Mouse (Mus musculus): ENCODE measurements around the gene Pth1r. TPM values are rescaled to one million over a fixed set of nuclear protein-coding genes. Genes with fewer than 3 reads are reported as not detected.
A peak's percentile ranks its signal among the peaks of the same experiment; 100 is the strongest.

Pth1r gene
- polyA plus RNA-seq, 1 experiment: 14.0 TPM

GRCm38 (mm10) chr9:110742295-110742950 lies 4.5 kb downstream of the Pth1r start:
- TF ChIP-seq POLR2A (IDR thresholded peaks at IDR 0.05; ENCODE audit: borderline replicate concordance, extremely low read depth, low read depth, low read length) (no peak), CTCF (IDR thresholded peaks at IDR 0.05; ENCODE audit: insufficient read depth, low read length) (no peak)
- peak overlapping the region; percentile 62 for H3K4me3 ChIP-seq (replicated peaks; ENCODE audit: extremely low read depth, low read depth, low read length)
- peak; percentile 14 for DNase-seq
- WGBS: 0% methylated on average over 62 of the region's 71 CpGs
- H3K4me1 ChIP-seq (ENCODE audit: control insufficient read depth, insufficient read depth, low read length): peaks cover 3% of the 10 kb centered on the region; the same call in 1 of the 2 replicates

- 12% methylated on average over 17 of the region's 17 CpGs for WGBS
- DNase-seq: no peak
- Histone ChIP-seq H3K4me3 (replicated peaks; ENCODE audit: extremely low read depth, low read depth, low read length) (peak within 1 kb of the TSS; percentile 62), H3K4me1 (ENCODE audit: control insufficient read depth, insufficient read depth, low read length) (peaks cover 3% of the 10 kb centered on the region; the same call in 1 of the 2 replicates)
- TF ChIP-seq CTCF (IDR thresholded peaks at IDR 0.05; ENCODE audit: insufficient read depth, low read length) (no peak), POLR2A (IDR thresholded peaks at IDR 0.05; ENCODE audit: borderline replicate concordance, extremely low read depth, low read depth, low read length) (no peak)
Measured at GRCm38 (mm10) chr9:110741711-110742294, 5.1 kb downstream of the Pth1r start, which contains the start of gene Myl3. Gene Myl3, plus strand, starts transcription at chr9:110741861.

DNA sequence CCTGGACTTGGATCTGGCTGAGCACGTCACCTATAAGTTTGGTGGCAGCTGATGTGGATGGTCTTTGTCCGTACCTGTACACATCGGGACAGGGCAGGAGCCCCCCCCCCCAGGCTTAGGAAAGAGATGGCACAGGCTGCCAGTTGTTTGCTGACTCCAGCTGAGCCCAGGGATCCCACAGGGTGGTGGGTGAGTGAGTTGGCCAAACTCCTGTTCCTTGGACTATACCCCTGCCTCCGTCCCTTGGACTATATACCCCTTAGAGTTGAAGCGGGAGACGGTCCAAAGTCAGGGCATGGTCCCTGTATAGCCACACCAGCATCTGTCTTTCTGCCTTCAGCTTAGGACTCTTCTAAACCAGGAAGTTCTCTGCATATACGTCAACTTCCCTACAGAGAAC lies 7.0 kb downstream of the Pth1r start:
- WGBS: 85% methylated on average over 7 of the region's 7 CpGs
- H3K4me1 ChIP-seq (ENCODE audit: control insufficient read depth, insufficient read depth, low read length): peaks cover 3% of the 10 kb centered on the region; the same call in 1 of the 2 replicates
- TF ChIP-seq POLR2A (IDR thresholded peaks at IDR 0.05; ENCODE audit: borderline replicate concordance, extremely low read depth, low read depth, low read length): no peak
- no peak for TF ChIP-seq CTCF (IDR thresholded peaks at IDR 0.05; ENCODE audit: insufficient read depth, low read length)
- H3K4me3 ChIP-seq (replicated peaks; ENCODE audit: extremely low read depth, low read depth, low read length): no peak overlapping the region
- DNase-seq: no peak

DNA sequence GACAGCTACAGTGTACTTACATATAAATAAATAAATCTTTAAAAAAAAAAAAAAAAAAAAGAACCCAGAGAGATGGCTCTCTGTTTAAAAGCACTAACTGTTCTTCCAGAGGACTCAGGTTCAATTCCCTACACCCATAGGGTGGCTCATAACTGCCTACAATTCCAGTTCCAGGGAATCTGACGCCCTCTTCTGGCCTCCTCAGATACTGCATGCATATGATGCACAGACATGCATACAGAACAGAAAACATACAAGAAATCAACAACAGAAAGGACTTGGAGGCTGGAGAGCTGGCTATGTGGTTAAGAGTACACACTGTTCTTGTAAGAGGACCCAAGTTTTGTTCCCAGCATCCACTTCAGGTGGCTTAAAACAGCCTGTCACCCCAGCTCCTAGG lies 8.9 kb downstream of the Pth1r start:
- TF ChIP-seq POLR2A (IDR thresholded peaks at IDR 0.05; ENCODE audit: borderline replicate concordance, extremely low read depth, low read depth, low read length) (no peak), CTCF (IDR thresholded peaks at IDR 0.05; ENCODE audit: insufficient read depth, low read length) (no peak)
- no peak for DNase-seq
- no peak overlapping the region for H3K4me3 ChIP-seq (replicated peaks; ENCODE audit: extremely low read depth, low read depth, low read length)
- peaks cover 3% of the 10 kb centered on the region; the same call in 1 of the 2 replicates for H3K4me1 ChIP-seq (ENCODE audit: control insufficient read depth, insufficient read depth, low read length)
- WGBS: 35% methylated on average over 1 of the region's 1 CpGs

GRCm38 (mm10) chr9:110736362-110736761 lies 10.6 kb downstream of the Pth1r start:
- no peak for DNase-seq
- no peak for TF ChIP-seq CTCF (IDR thresholded peaks at IDR 0.05; ENCODE audit: insufficient read depth, low read length)
- no peak for TF ChIP-seq POLR2A (IDR thresholded peaks at IDR 0.05; ENCODE audit: borderline replicate concordance, extremely low read depth, low read depth, low read length)
- peaks cover 3% of the 10 kb centered on the region; the same call in 1 of the 2 replicates for H3K4me1 ChIP-seq (ENCODE audit: control insufficient read depth, insufficient read depth, low read length)
- 51% methylated on average over 9 of the region's 9 CpGs for WGBS
- H3K4me3 ChIP-seq (replicated peaks; ENCODE audit: extremely low read depth, low read depth, low read length): no peak overlapping the region

GRCm38 (mm10) chr9:110734154-110734553 lies 12.8 kb downstream of the Pth1r start:
- peaks cover 3% of the 10 kb centered on the region; the same call in 1 of the 2 replicates for H3K4me1 ChIP-seq (ENCODE audit: control insufficient read depth, insufficient read depth, low read length)
- no peak overlapping the region for H3K4me3 ChIP-seq (replicated peaks; ENCODE audit: extremely low read depth, low read depth, low read length)
- no peak for DNase-seq
- TF ChIP-seq POLR2A (IDR thresholded peaks at IDR 0.05; ENCODE audit: borderline replicate concordance, extremely low read depth, low read depth, low read length) (no peak), CTCF (IDR thresholded peaks at IDR 0.05; ENCODE audit: insufficient read depth, low read length) (no peak)
- 69% methylated on average over 7 of the region's 7 CpGs for WGBS

DNA sequence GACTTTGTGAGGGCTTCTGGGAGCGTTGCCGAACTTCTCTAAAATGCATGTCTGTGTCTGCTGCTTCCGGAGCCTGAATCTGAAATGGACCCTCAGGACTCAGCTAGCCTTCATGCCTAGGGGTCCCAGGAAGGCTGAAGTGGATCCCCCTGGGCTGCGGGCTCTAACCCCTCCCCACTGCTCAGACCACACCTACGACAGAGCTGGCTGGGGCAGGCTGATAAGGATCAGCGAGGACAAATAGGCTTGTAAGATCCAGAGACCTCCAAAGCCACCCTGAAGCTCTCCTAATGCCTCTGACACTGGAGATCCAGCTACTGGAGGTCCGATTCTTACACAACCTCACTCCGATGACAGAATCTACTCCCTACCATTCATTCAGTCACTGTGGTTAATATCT lies 13.8 kb downstream of the Pth1r start:
- 9% methylated on average over 8 of the region's 8 CpGs for WGBS

GRCm38 (mm10) chr9:110732623-110733022 lies 14.3 kb downstream of the Pth1r start:
- H3K4me3 ChIP-seq (replicated peaks; ENCODE audit: extremely low read depth, low read depth, low read length): peak overlapping the region; percentile 62
- peaks cover 3% of the 10 kb centered on the region; the same call in 1 of the 2 replicates for H3K4me1 ChIP-seq (ENCODE audit: control insufficient read depth, insufficient read depth, low read length)
- peak; percentile 68 for DNase-seq
- TF ChIP-seq POLR2A (IDR thresholded peaks at IDR 0.05; ENCODE audit: borderline replicate concordance, extremely low read depth, low read depth, low read length): 0 out of 2 replicates have a peak, but pooled peaks have one; percentile 9
- no peak for TF ChIP-seq CTCF (IDR thresholded peaks at IDR 0.05; ENCODE audit: insufficient read depth, low read length)
- WGBS: under 1% methylated on average over 25 of the region's 26 CpGs

More for the DNA sequence above, 13.8 kb downstream of the Pth1r start:
- H3K4me3 ChIP-seq (replicated peaks; ENCODE audit: extremely low read depth, low read depth, low read length): peak overlapping the region; percentile 62
- DNase-seq: peak; percentile 14
- peaks cover 3% of the 10 kb centered on the region; the same call in 1 of the 2 replicates for H3K4me1 ChIP-seq (ENCODE audit: control insufficient read depth, insufficient read depth, low read length)
- no peak for TF ChIP-seq POLR2A (IDR thresholded peaks at IDR 0.05; ENCODE audit: borderline replicate concordance, extremely low read depth, low read depth, low read length)
- no peak for TF ChIP-seq CTCF (IDR thresholded peaks at IDR 0.05; ENCODE audit: insufficient read depth, low read length)

- no peak overlapping the region for H3K4me3 ChIP-seq (replicated peaks; ENCODE audit: extremely low read depth, low read depth, low read length)
- DNase-seq: no peak
- WGBS: 60% methylated on average over 4 of the region's 4 CpGs
- peaks cover 3% of the 10 kb centered on the region; the same call in 1 of the 2 replicates for H3K4me1 ChIP-seq (ENCODE audit: control insufficient read depth, insufficient read depth, low read length)
- TF ChIP-seq CTCF (IDR thresholded peaks at IDR 0.05; ENCODE audit: insufficient read depth, low read length) (no peak), POLR2A (IDR thresholded peaks at IDR 0.05; ENCODE audit: borderline replicate concordance, extremely low read depth, low read depth, low read length) (no peak)
Measured at GRCm38 (mm10) chr9:110731859-110732258, 15.1 kb downstream of the Pth1r start.

Data from lung, adult 2 months (tissue).